Mouse (Mus musculus): ENCODE data around the gene Gbx2. TPM values are rescaled to one million over a fixed set of nuclear protein-coding genes. Genes with fewer than 3 reads are reported as not detected.

The Gbx2 gene
- polyA plus RNA-seq, 1 experiment from 2014 or later = 41.6 TPM

- no peak overlapping the region for H3K4me2 ChIP-seq (replicated peaks)
- no peaks in the 10 kb centered on the region for H3K36me3 ChIP-seq (replicated peaks; ENCODE audit: control insufficient read depth, insufficient read depth)
- H3K9me3 ChIP-seq (ENCODE audit: control insufficient read depth, low read length) = no peaks in the 10 kb centered on the region
- no peak overlapping the region for H3K9ac ChIP-seq
- ATAC-seq (ENCODE audit: low FRiP score) (no peak), DNase-seq (ENCODE audit: low spot score) (no peak)
- no peak overlapping the region for H3K4me3 ChIP-seq (replicated peaks; ENCODE audit: low read length)
- no peak overlapping the region for H3K27ac ChIP-seq
- H3K27me3 ChIP-seq (ENCODE audit: control insufficient read depth, insufficient read depth, low read length) = peaks cover 79% of the 10 kb centered on the region
- WGBS = 35% methylated on average over 16 of the region's 16 CpGs
- H3K4me1 ChIP-seq (replicated peaks; ENCODE audit: control insufficient read depth, insufficient read depth, low read length) = peaks cover 24% of the 10 kb centered on the region
Observed at GRCm38 (mm10) chr1:89939596-89939960, 8.6 kb upstream of the Gbx2 start.

GRCm38 (mm10) chr1:89938884-89939595 lies 8.1 kb upstream of the Gbx2 start:
- no peak overlapping the region for H3K4me3 ChIP-seq (replicated peaks; ENCODE audit: low read length)
- peaks cover 81% of the 10 kb centered on the region for H3K27me3 ChIP-seq (ENCODE audit: control insufficient read depth, insufficient read depth, low read length)
- H3K9me3 ChIP-seq (ENCODE audit: control insufficient read depth, low read length) = no peaks in the 10 kb centered on the region
- peaks cover 24% of the 10 kb centered on the region for H3K4me1 ChIP-seq (replicated peaks; ENCODE audit: control insufficient read depth, insufficient read depth, low read length)
- 34% methylated on average over 16 of the region's 16 CpGs for WGBS
- DNase-seq (ENCODE audit: low spot score) = no peak
- H3K36me3 ChIP-seq (replicated peaks; ENCODE audit: control insufficient read depth, insufficient read depth) = no peaks in the 10 kb centered on the region
- H3K9ac ChIP-seq = no peak overlapping the region
- no peak for ATAC-seq (ENCODE audit: low FRiP score)
- H3K27ac ChIP-seq = no peak overlapping the region
- H3K4me2 ChIP-seq (replicated peaks) = no peak overlapping the region

DNA sequence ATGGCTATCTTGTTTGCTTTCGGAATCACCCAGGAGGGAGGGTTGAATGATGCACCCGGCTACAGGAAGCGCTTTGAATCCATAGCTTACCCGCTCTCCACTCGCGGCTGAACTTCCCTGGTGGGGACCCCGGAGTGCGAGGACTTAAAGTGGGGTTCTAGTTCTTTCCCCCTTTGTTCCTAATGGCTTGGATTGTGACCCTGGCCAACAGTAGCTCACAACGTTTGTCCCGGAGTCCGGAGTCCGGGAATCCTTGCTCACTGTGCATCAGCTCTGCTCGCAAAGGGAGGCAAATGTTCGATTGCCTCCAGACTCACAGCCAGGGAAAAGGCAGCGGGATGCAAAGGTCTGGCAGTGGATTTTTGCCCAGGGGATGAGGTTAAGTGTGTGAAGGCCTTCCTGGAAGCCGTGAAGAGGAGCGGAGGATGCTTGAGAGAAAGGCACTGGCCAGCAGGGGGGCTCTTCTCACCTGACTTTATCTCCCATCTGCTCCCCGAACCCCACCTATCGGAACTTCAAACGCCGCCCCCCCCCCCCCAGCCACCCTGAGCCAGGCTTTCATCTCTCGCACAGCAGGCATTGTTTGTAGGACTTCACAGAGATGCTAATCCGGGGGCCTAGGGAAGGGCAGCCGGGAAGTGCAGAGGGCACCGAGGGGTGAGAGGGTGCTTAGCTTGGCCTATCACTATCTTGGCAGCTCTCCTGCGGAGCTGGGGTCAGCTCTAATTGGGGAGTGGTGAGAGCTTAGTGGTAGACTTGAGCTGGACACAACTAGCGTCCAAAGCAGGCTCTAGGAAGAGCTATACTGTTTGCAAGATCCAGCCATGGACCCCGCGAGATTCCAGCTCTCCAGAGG lies 4.7 kb upstream of the Gbx2 start:
- no peak for DNase-seq (ENCODE audit: low spot score)
- under 1% methylated on average over 28 of the region's 29 CpGs for WGBS
- peaks cover 9% of the 10 kb centered on the region for H3K4me1 ChIP-seq (replicated peaks; ENCODE audit: control insufficient read depth, insufficient read depth, low read length)
- peaks cover 84% of the 10 kb centered on the region for H3K27me3 ChIP-seq (ENCODE audit: control insufficient read depth, insufficient read depth, low read length)
- H3K36me3 ChIP-seq (replicated peaks; ENCODE audit: control insufficient read depth, insufficient read depth) = no peaks in the 10 kb centered on the region
- no peak overlapping the region for H3K27ac ChIP-seq
- no peak for ATAC-seq (ENCODE audit: low FRiP score)
- no peak overlapping the region for H3K9ac ChIP-seq
- H3K4me2 ChIP-seq (replicated peaks) = peak overlapping the region; percentile 23
- no peak overlapping the region for H3K4me3 ChIP-seq (replicated peaks; ENCODE audit: low read length)
- H3K9me3 ChIP-seq (ENCODE audit: control insufficient read depth, low read length) = no peaks in the 10 kb centered on the region

- ATAC-seq (ENCODE audit: low FRiP score) (no peak; the same call in 1 of the 2 replicates), DNase-seq (ENCODE audit: low spot score) (no peak)
- Histone ChIP-seq H3K36me3 (replicated peaks; ENCODE audit: control insufficient read depth, insufficient read depth) (no peaks in the 10 kb centered on the region), H3K9ac (no peak overlapping the region), H3K27me3 (ENCODE audit: control insufficient read depth, insufficient read depth, low read length) (peaks cover 81% of the 10 kb centered on the region), H3K4me3 (replicated peaks; ENCODE audit: low read length) (0 out of 2 replicates have a peak overlapping the region, but pooled peaks have one; percentile 12), H3K4me2 (replicated peaks) (peak overlapping the region; percentile 61), H3K9me3 (ENCODE audit: control insufficient read depth, low read length) (no peaks in the 10 kb centered on the region), H3K4me1 (replicated peaks; ENCODE audit: control insufficient read depth, insufficient read depth, low read length) (peaks cover 15% of the 10 kb centered on the region), H3K27ac (0 out of 2 replicates have a peak overlapping the region, but pooled peaks have one; percentile 3)
- 3% methylated on average over 19 of the region's 19 CpGs for WGBS
Observed at GRCm38 (mm10) chr1:89934316-89935260, 3.6 kb upstream of the Gbx2 start.

DNA sequence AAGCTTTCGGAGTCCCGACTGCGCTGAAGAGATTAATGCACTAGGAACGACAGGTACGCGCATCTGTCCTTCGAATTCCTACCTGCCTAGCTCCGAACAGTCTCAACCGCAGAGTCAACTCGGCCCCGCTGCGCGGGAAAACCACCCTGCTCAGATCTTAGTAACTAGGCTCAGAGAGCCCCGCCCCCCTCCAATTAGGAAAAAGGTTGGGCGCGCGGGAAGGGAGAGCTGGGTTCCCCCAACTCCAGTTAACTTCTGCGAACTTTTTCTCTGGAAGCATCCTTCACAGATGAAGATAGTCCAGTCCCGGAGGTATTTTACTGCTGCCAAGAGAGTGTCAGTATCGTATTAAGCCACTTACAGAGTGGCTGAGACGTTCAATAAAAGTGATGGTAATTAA lies 2.8 kb upstream of the Gbx2 start:
- DNase-seq (ENCODE audit: low spot score) (no peak), ATAC-seq (ENCODE audit: low FRiP score) (no peak)
- Histone ChIP-seq H3K4me2 (replicated peaks) (peak overlapping the region; percentile 61), H3K9me3 (ENCODE audit: control insufficient read depth, low read length) (no peaks in the 10 kb centered on the region), H3K36me3 (replicated peaks; ENCODE audit: control insufficient read depth, insufficient read depth) (no peaks in the 10 kb centered on the region), H3K27ac (0 out of 2 replicates have a peak overlapping the region, but pooled peaks have one; percentile 35), H3K4me3 (replicated peaks; ENCODE audit: low read length) (peak overlapping the region; percentile 12; the same call in 1 of the 2 replicates), H3K4me1 (replicated peaks; ENCODE audit: control insufficient read depth, insufficient read depth, low read length) (peaks cover 15% of the 10 kb centered on the region), H3K27me3 (ENCODE audit: control insufficient read depth, insufficient read depth, low read length) (peaks cover 73% of the 10 kb centered on the region), H3K9ac (no peak overlapping the region)
- under 1% methylated on average over 21 of the region's 21 CpGs for WGBS

DNA sequence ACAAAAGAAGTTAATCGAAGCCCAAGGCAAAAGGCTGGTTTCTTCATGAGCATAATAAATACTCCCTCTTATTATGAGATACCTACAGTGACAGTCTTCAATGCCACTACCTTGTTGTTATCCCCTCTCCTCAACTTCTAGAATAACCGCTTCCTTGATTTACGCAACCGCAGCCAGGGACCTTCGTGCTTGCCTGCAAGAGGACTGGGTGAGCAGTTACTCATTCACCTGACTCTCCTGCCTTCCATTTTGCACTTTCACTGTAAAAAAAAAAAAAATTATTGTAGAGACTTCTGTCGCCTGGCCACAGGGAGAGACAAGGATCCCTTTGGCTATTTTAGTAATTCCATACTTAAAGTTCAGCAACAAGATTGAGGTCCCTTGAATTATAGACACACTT lies 2.0 kb upstream of the Gbx2 start:
- Histone ChIP-seq H3K9me3 (ENCODE audit: control insufficient read depth, low read length) (no peaks in the 10 kb centered on the region), H3K27me3 (ENCODE audit: control insufficient read depth, insufficient read depth, low read length) (peaks cover 73% of the 10 kb centered on the region), H3K36me3 (replicated peaks; ENCODE audit: control insufficient read depth, insufficient read depth) (no peaks in the 10 kb centered on the region), H3K4me3 (replicated peaks; ENCODE audit: low read length) (peak overlapping the region; percentile 45; the same call in 1 of the 2 replicates), H3K4me1 (replicated peaks; ENCODE audit: control insufficient read depth, insufficient read depth, low read length) (peaks cover 15% of the 10 kb centered on the region), H3K9ac (no peak overlapping the region), H3K4me2 (replicated peaks) (peak overlapping the region; percentile 61), H3K27ac (no peak overlapping the region; the same call in 1 of the 2 replicates)
- 5% methylated on average over 6 of the region's 6 CpGs for WGBS
- DNase-seq (ENCODE audit: low spot score) (no peak), ATAC-seq (ENCODE audit: low FRiP score) (no peak)

GRCm38 (mm10) chr1:89932616-89933015 lies 1.6 kb upstream of the Gbx2 start:
- Histone ChIP-seq H3K9ac (0 out of 2 replicates have a peak overlapping the region, but pooled peaks have one; percentile 1), H3K9me3 (ENCODE audit: control insufficient read depth, low read length) (no peaks in the 10 kb centered on the region), H3K4me2 (replicated peaks) (peak overlapping the region; percentile 61), H3K4me1 (replicated peaks; ENCODE audit: control insufficient read depth, insufficient read depth, low read length) (peaks cover 15% of the 10 kb centered on the region), H3K27me3 (ENCODE audit: control insufficient read depth, insufficient read depth, low read length) (peaks cover 73% of the 10 kb centered on the region), H3K36me3 (replicated peaks; ENCODE audit: control insufficient read depth, insufficient read depth) (no peaks in the 10 kb centered on the region), H3K27ac (peak overlapping the region; percentile 73; the same call in 1 of the 2 replicates), H3K4me3 (replicated peaks; ENCODE audit: low read length) (peak overlapping the region; percentile 45)
- DNase-seq (ENCODE audit: low spot score) = no peak
- no peak for ATAC-seq (ENCODE audit: low FRiP score)
- WGBS = 2% methylated on average over 16 of the region's 16 CpGs

DNA sequence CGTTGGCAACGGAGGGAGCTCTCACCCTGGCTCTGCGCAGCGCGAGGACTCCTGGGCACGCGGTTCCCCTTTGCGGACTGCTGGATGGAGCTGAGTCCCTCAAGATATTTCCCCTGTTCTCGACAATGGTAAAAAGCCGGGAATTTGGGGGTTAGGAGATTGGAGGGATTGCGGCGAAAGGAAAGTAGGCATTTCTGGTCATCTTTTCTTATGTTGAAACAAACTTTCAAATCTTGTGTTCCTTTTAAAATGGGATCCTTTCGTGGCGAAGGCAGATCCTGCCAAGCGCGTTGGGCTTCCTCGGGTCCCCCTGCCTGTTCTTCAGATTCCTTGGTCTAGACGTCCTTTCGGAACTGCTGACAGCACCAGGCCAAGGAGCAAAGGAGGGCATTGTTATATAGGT lies 1.0 kb upstream of the Gbx2 start:
- H3K9me3 ChIP-seq (ENCODE audit: control insufficient read depth, low read length) = no peaks in the 10 kb centered on the region
- H3K4me1 ChIP-seq (replicated peaks; ENCODE audit: control insufficient read depth, insufficient read depth, low read length) = peaks cover 15% of the 10 kb centered on the region
- H3K4me3 ChIP-seq (replicated peaks; ENCODE audit: low read length) = peak overlapping the region; percentile 45
- ATAC-seq (ENCODE audit: low FRiP score) (no peak), DNase-seq (ENCODE audit: low spot score) (no peak)
- WGBS = 2% methylated on average over 19 of the region's 19 CpGs
- no peaks in the 10 kb centered on the region for H3K36me3 ChIP-seq (replicated peaks; ENCODE audit: control insufficient read depth, insufficient read depth)
- peak overlapping the region; percentile 73; the same call in 1 of the 2 replicates for H3K27ac ChIP-seq
- H3K4me2 ChIP-seq (replicated peaks) = peak overlapping the region; percentile 61
- peaks cover 73% of the 10 kb centered on the region for H3K27me3 ChIP-seq (ENCODE audit: control insufficient read depth, insufficient read depth, low read length)
- peak overlapping the region; percentile 34; the same call in 1 of the 2 replicates for H3K9ac ChIP-seq

All from hindbrain, embryonic 14.5 days (tissue).